7 mouse cellular contexts compared by ENCODE assay signal in genomic region chr4:129621283-129621841, GRCm38 (mm10). TPM values are rescaled to one million over a fixed set of nuclear protein-coding genes. Genes with fewer than 3 reads are reported as not detected.
DNase-seq lines count a peak whose midpoint lies in the region; ATAC-seq and TF ChIP-seq lines count a peak whose summit lies in the region.

No protein-coding gene starts in this region.

- ATAC-seq in heart, embryonic 16.5 days (replicated peaks; ENCODE audit: extremely low read depth, insufficient read depth, low FRiP score): no peak
- no peak for ATAC-seq in limb, embryonic 15.5 days (ENCODE audit: insufficient number of reproducible peaks, low FRiP score, low TSS enrichment, low read depth)
- no peak for ATAC-seq in erythroblast, adult 5-6 weeks (replicated peaks; ENCODE audit: low FRiP score, poor library complexity, severe bottlenecking)

- H3K79me2 ChIP-seq in CH12.LX (replicated peaks; ENCODE audit: control insufficient read depth, extremely low read depth, insufficient read depth, poor library complexity, severe bottlenecking): no peaks in the 10 kb centered on the region

- in situ Hi-C loops in CH12.LX (cut with MboI; ENCODE audit: low pct_ligation_motif_present, low pct_unique_long_range_greater_than_20kb, low sequenced_read_pairs): loop anchor here (25.0 kb wide), 1 partner anchor 259 kb away; no protein-coding TSS in a partner anchor

- WGBS in heart, embryonic 16.5 days: 68% methylated on average over 8 of the region's 8 CpGs
- 74% methylated on average over 8 of the region's 8 CpGs for WGBS in limb, embryonic 15.5 days

- H3K27ac ChIP-seq in CH12.LX (ENCODE audit: insufficient read depth, low read depth): peak overlapping the region; percentile 74
- peak overlapping the region; percentile 56 for H3K27ac ChIP-seq in heart, embryonic 16.5 days (ENCODE audit: low read length)
- peak overlapping the region; percentile 43 for H3K27ac ChIP-seq in limb, embryonic 15.5 days

- TF ChIP-seq EP300 in CH12.LX (IDR thresholded peaks at IDR 0.05; ENCODE audit: low read length): peak; percentile 52; the same call in 1 of the 2 replicates

- peak overlapping the region; percentile 47 to 53 (median 49) for H3K4me3 ChIP-seq in CH12.LX (replicated peaks in 1 of 3; ENCODE audit: low read depth in 2 of 3, low read length in 2 of 3, poor library complexity in 1 of 3)
- 0 out of 2 replicates have a peak overlapping the region, but pooled peaks have one; percentile 4 for H3K4me3 ChIP-seq in heart, embryonic 16.5 days (ENCODE audit: low read length)
- no peak overlapping the region for H3K4me3 ChIP-seq in limb, embryonic 15.5 days

- peak overlapping the region; percentile 57 for H3K9ac ChIP-seq in CH12.LX (ENCODE audit: insufficient read depth, low read depth)
- no peak overlapping the region for H3K9ac ChIP-seq in heart, embryonic 16.5 days (ENCODE audit: low read length)
- H3K9ac ChIP-seq in limb, embryonic 15.5 days: no peak overlapping the region

- TF ChIP-seq POLR2A in CH12.LX (IDR thresholded peaks at IDR 0.05; ENCODE audit: low read depth, low read length): peak; percentile 67

- peak overlapping the region; percentile 52 for H3K4me2 ChIP-seq in CH12.LX (ENCODE audit: insufficient read depth, low read depth, poor library complexity, severe bottlenecking)
- H3K4me2 ChIP-seq in heart, embryonic 16.5 days (ENCODE audit: low read depth, low read length): peak overlapping the region; percentile 13
- H3K4me2 ChIP-seq in limb, embryonic 15.5 days: no peak overlapping the region

- H3K27me3 ChIP-seq in CH12.LX (replicated peaks): no peaks in the 10 kb centered on the region
- no peaks in the 10 kb centered on the region for H3K27me3 ChIP-seq in heart, embryonic 16.5 days (ENCODE audit: control insufficient read depth, insufficient read depth, low read length)
- no peaks in the 10 kb centered on the region for H3K27me3 ChIP-seq in limb, embryonic 15.5 days

- peaks cover 11 to 71% of the 10 kb centered on the region in 2 experiments for H3K4me1 ChIP-seq in CH12.LX (ENCODE audit: control insufficient read depth in 1 of 2, insufficient read depth in 2 of 2)
- peaks cover 32% of the 10 kb centered on the region for H3K4me1 ChIP-seq in heart, embryonic 16.5 days (ENCODE audit: control insufficient read depth, insufficient read depth, low read length)
- peaks cover 54% of the 10 kb centered on the region for H3K4me1 ChIP-seq in limb, embryonic 15.5 days

- dilution Hi-C loops in CH12.LX (cut with MboI; ENCODE audit: extremely low pct_ligation_motif_present, extremely low pct_unique_long_range_greater_than_20kb, low sequenced_read_pairs): no loop called here

- no peak for TF ChIP-seq CTCF in CH12.LX (conservative IDR thresholded peaks at IDR 0.05 in 1 of 2, IDR thresholded peaks at IDR 0.05 in 1 of 2; ENCODE audit: low read depth in 2 of 2, low read length in 2 of 2)

- DNase-seq in CH12.LX (ENCODE audit: extremely low read depth): peak; percentile 88
- DNase-seq in brain, adult 2 months (ENCODE audit: low read depth, low spot score): peak; percentile 93
- DNase-seq in embryo, embryonic 9.5 days (ENCODE audit: extremely low spot score): no peak
- DNase-seq in left cerebral cortex, adult 11 months (ENCODE audit: low spot score): no peak

- no peaks in the 10 kb centered on the region for H3K9me3 ChIP-seq in CH12.LX (replicated peaks; ENCODE audit: low read length)
- no peaks in the 10 kb centered on the region for H3K9me3 ChIP-seq in heart, embryonic 16.5 days (replicated peaks; ENCODE audit: control insufficient read depth, low read length)
- no peaks in the 10 kb centered on the region for H3K9me3 ChIP-seq in limb, embryonic 15.5 days

- peaks cover 19 to 38% of the 10 kb centered on the region in 2 experiments for H3K36me3 ChIP-seq in CH12.LX (replicated peaks in 1 of 2; ENCODE audit: control insufficient read depth in 1 of 2, insufficient read depth in 1 of 2, low read length in 1 of 2)
- peaks cover 6% of the 10 kb centered on the region; the same call in 1 of the 2 replicates for H3K36me3 ChIP-seq in heart, embryonic 16.5 days (ENCODE audit: control insufficient read depth, insufficient read depth)
- peaks cover 19% of the 10 kb centered on the region for H3K36me3 ChIP-seq in limb, embryonic 15.5 days

- no peak for TF ChIP-seq RAD21 in CH12.LX (IDR thresholded peaks at IDR 0.05; ENCODE audit: low read depth, low read length)

TF ChIP-seq in CH12.LX, 34 proteins besides CTCF, POLR2A, EP300 and RAD21:
- peak; percentile 78 for TF ChIP-seq MYC (IDR thresholded peaks at IDR 0.05; ENCODE audit: low read depth, low read length)
- no peak for TF ChIP-seq ZKSCAN1 (IDR thresholded peaks at IDR 0.05; ENCODE audit: borderline replicate concordance, low read depth, low read length)
- no peak for TF ChIP-seq ELF1 (IDR thresholded peaks at IDR 0.05; ENCODE audit: low read depth, low read length)
- TF ChIP-seq USF2 (conservative IDR thresholded peaks at IDR 0.05; ENCODE audit: low read depth, low read length): no peak
- TF ChIP-seq ZC3H11A (IDR thresholded peaks at IDR 0.05; ENCODE audit: low read depth, low read length): no peak
- no peak for TF ChIP-seq HCFC1 (IDR thresholded peaks at IDR 0.05; ENCODE audit: low read depth, low read length)
- peak; percentile 72 for TF ChIP-seq TCF12 (IDR thresholded peaks at IDR 0.05; ENCODE audit: low read depth, low read length)
- TF ChIP-seq NELFE (IDR thresholded peaks at IDR 0.05; ENCODE audit: low read depth, low read length): peak; percentile 62; the same call in 1 of the 2 replicates
- TF ChIP-seq KAT2A (IDR thresholded peaks at IDR 0.05; ENCODE audit: insufficient replicate concordance, low read length): 0 out of 2 replicates have a peak, but pooled peaks have one; percentile 18
- peak; percentile 55; the same call in 1 of the 2 replicates for TF ChIP-seq TBP (conservative IDR thresholded peaks at IDR 0.05; ENCODE audit: low read depth, low read length)
- peak; percentile 7; the same call in 1 of the 2 replicates for TF ChIP-seq MEF2A (IDR thresholded peaks at IDR 0.05; ENCODE audit: borderline replicate concordance, low read depth, low read length)
- no peak for TF ChIP-seq CHD1 (IDR thresholded peaks at IDR 0.05; ENCODE audit: low read depth, low read length)
- peak; percentile 46 for TF ChIP-seq ETS1 (conservative IDR thresholded peaks at IDR 0.05; ENCODE audit: low read depth, low read length)
- no peak; the same call in 1 of the 2 replicates for TF ChIP-seq ZMIZ1 (IDR thresholded peaks at IDR 0.05; ENCODE audit: low read depth, low read length)
- TF ChIP-seq SIN3A (IDR thresholded peaks at IDR 0.05; ENCODE audit: low read length): peak; percentile 70; the same call in 1 of the 2 replicates

RNA-seq across cellular contexts. Expression of gene Ccdc28b, which starts 2.4 kb away (rescaled TPM):
- total RNA-seq in CH12.LX (2012; rRNA removed) (24.0 and 24.2 TPM in 2 replicates), CH12.LX (2014; rRNA removed) (27.3 and 35.5 TPM in 2 replicates)
- polyA plus RNA-seq in CH12.LX (2012; ENCODE audit: insufficient read length, low read depth): 26.6 and 28.0 TPM in 2 replicates
- 50.9 and 55.0 TPM in 2 replicates for polyA plus RNA-seq in heart, embryonic 16.5 days (2015; fragmentation: Nextera tagmentation; extraction: Ambion mirVana)
- polyA plus RNA-seq in limb, embryonic 15.5 days (2015; fragmentation: Nextera tagmentation; extraction: Ambion mirVana): 50.8 and 50.9 TPM in 2 replicates
- total RNA-seq in erythroblast, adult 5-6 weeks (2015; ENCODE audit: low replicate concordance): 2.1 and 22.4 TPM in 2 replicates
- total RNA-seq in erythroblast, adult 5-6 weeks (2017; ENCODE audit: low replicate concordance): 5.2 and 11.7 TPM in 2 replicates

RNA-seq across cellular contexts. Expression of gene Iqcc, which starts 2.5 kb away (rescaled TPM):
- 24.3 and 27.0 TPM in 2 replicates for total RNA-seq in CH12.LX (2012; rRNA removed)
- 15.9 and 18.4 TPM in 2 replicates for total RNA-seq in CH12.LX (2014; rRNA removed)
- 13.5 and 14.1 TPM in 2 replicates for polyA plus RNA-seq in CH12.LX (2012; ENCODE audit: insufficient read length, low read depth)
- polyA plus RNA-seq in heart, embryonic 16.5 days (2015; fragmentation: Nextera tagmentation; extraction: Ambion mirVana): 22.7 and 22.9 TPM in 2 replicates
- 28.2 and 29.6 TPM in 2 replicates for polyA plus RNA-seq in limb, embryonic 15.5 days (2015; fragmentation: Nextera tagmentation; extraction: Ambion mirVana)
- total RNA-seq in erythroblast, adult 5-6 weeks (2015; ENCODE audit: low replicate concordance): 1.7 and 2.7 TPM in 2 replicates
- total RNA-seq in erythroblast, adult 5-6 weeks (2017; ENCODE audit: low replicate concordance): 0.98 and 2.6 TPM in 2 replicates

RNA-seq across cellular contexts. Expression of gene Dcdc2b, which starts 7.3 kb away (rescaled TPM):
- 0.59 and 1.6 TPM in 2 replicates for total RNA-seq in CH12.LX (2012; rRNA removed)
- total RNA-seq in CH12.LX (2014; rRNA removed): not detected in 2 replicates
- 0.66 and 1.1 TPM in 2 replicates for polyA plus RNA-seq in CH12.LX (2012; ENCODE audit: insufficient read length, low read depth)
- polyA plus RNA-seq in heart, embryonic 16.5 days (2015; fragmentation: Nextera tagmentation; extraction: Ambion mirVana): 1.8 and 2.7 TPM in 2 replicates
- 2.4 TPM in 2 replicates for polyA plus RNA-seq in limb, embryonic 15.5 days (2015; fragmentation: Nextera tagmentation; extraction: Ambion mirVana)
- total RNA-seq in erythroblast, adult 5-6 weeks (2015; ENCODE audit: low replicate concordance): not detected in 2 replicates
- total RNA-seq in erythroblast, adult 5-6 weeks (2017; ENCODE audit: low replicate concordance): not detected in 2 replicates

RNA-seq across cellular contexts. Expression of gene Txlna, which starts 19.5 kb away (rescaled TPM):
- 51.8 and 68.2 TPM in 2 replicates for total RNA-seq in CH12.LX (2012; rRNA removed)
- total RNA-seq in CH12.LX (2014; rRNA removed): 50.0 and 52.2 TPM in 2 replicates
- polyA plus RNA-seq in CH12.LX (2012; ENCODE audit: insufficient read length, low read depth): 64.7 and 103 TPM in 2 replicates
- polyA plus RNA-seq in heart, embryonic 16.5 days (2015; fragmentation: Nextera tagmentation; extraction: Ambion mirVana): 47.0 and 48.9 TPM in 2 replicates
- 84.9 and 92.7 TPM in 2 replicates for polyA plus RNA-seq in limb, embryonic 15.5 days (2015; fragmentation: Nextera tagmentation; extraction: Ambion mirVana)
- total RNA-seq in erythroblast, adult 5-6 weeks (2015; ENCODE audit: low replicate concordance): 6.7 and 10.0 TPM in 2 replicates
- 11.3 and 20.8 TPM in 2 replicates for total RNA-seq in erythroblast, adult 5-6 weeks (2017; ENCODE audit: low replicate concordance)

RNA-seq across cellular contexts. Expression of gene Tmem234, which starts 20.9 kb away (rescaled TPM):
- total RNA-seq in CH12.LX (2012; rRNA removed): 111 and 121 TPM in 2 replicates
- total RNA-seq in CH12.LX (2014; rRNA removed): 97.6 and 104 TPM in 2 replicates
- polyA plus RNA-seq in CH12.LX (2012; ENCODE audit: insufficient read length, low read depth): 112 and 113 TPM in 2 replicates
- polyA plus RNA-seq in heart, embryonic 16.5 days (2015; fragmentation: Nextera tagmentation; extraction: Ambion mirVana): 148 and 152 TPM in 2 replicates
- polyA plus RNA-seq in limb, embryonic 15.5 days (2015; fragmentation: Nextera tagmentation; extraction: Ambion mirVana): 192 and 199 TPM in 2 replicates
- 37.9 and 60.8 TPM in 2 replicates for total RNA-seq in erythroblast, adult 5-6 weeks (2015; ENCODE audit: low replicate concordance)
- total RNA-seq in erythroblast, adult 5-6 weeks (2017; ENCODE audit: low replicate concordance): 82.2 and 119 TPM in 2 replicates

Comparison
In these comparisons a context has a peak if more than half of its experiments do, and no peak if none do; other contexts are left out.
1. DNase-seq: peak in CH12.LX (single experiment) and brain, adult 2 months (single experiment); none in embryo, embryonic 9.5 days (single experiment) and left cerebral cortex, adult 11 months (single experiment).
2. Peak in every context shown above with its lines, with median percentiles within 50 percentile points of each other: H3K27ac ChIP-seq.